Mouse (Mus musculus): ENCODE results near the gene Riok2. TPM values are rescaled to one million over a fixed set of nuclear protein-coding genes. Genes with fewer than 3 reads are reported as not detected.

Riok2 gene
- polyA plus RNA-seq, 1 experiment = 10.3 TPM

GRCm38 (mm10) chr17:17438576-17439191 is 64.6 kb downstream of the Riok2 start:
- TF ChIP-seq CTCF (IDR thresholded peaks at IDR 0.05; ENCODE audit: control insufficient read depth, insufficient read depth, low read length) = no peak
- no peak for TF ChIP-seq POLR2A (IDR thresholded peaks at IDR 0.05; ENCODE audit: borderline replicate concordance, control insufficient read depth, low read depth, low read length)
- no peak overlapping the region for H3K4me3 ChIP-seq (replicated peaks; ENCODE audit: control insufficient read depth, low read depth, low read length)
- H3K4me1 ChIP-seq (ENCODE audit: control insufficient read depth, insufficient read depth, low read length) = no peaks in the 10 kb centered on the region
- H3K27ac ChIP-seq (ENCODE audit: control insufficient read depth, insufficient read depth, low read depth, low read length, poor library complexity) = no peak overlapping the region

DNA sequence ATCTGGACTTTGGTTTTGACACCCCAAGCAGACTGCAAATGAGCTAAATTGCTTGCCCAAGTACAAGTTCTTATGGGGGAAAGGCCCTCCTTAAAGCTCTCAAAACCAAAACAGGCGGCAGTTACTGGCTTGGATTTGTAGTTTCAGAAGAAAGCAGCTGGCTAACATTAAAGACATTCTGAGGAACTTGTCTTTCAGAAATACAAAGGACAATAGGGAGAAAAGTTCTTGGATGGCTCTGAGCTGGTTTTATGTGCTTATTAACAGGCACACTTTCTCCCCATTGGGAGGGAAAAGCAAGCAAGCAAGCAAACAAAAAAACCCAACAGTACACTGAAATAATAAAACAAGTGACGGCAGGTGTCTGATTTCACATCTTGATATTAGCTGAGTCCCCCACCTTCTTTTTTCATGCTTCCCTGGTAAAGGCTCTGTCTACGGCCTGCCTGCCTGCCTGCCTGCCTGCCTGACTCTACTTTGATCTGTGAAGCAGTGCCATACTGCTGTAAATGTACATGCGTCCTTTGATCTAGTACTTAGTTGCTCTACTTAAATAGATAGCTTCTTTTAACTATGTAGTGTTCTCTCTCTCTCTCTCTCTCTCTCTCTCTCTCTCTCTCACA is 67.9 kb downstream of the Riok2 start:
- Histone ChIP-seq H3K4me1 (ENCODE audit: control insufficient read depth, insufficient read depth, low read length) (no peaks in the 10 kb centered on the region), H3K27ac (ENCODE audit: control insufficient read depth, insufficient read depth, low read depth, low read length, poor library complexity) (no peak overlapping the region), H3K4me3 (replicated peaks; ENCODE audit: control insufficient read depth, low read depth, low read length) (no peak overlapping the region)
- TF ChIP-seq POLR2A (IDR thresholded peaks at IDR 0.05; ENCODE audit: borderline replicate concordance, control insufficient read depth, low read depth, low read length) (no peak), CTCF (IDR thresholded peaks at IDR 0.05; ENCODE audit: control insufficient read depth, insufficient read depth, low read length) (no peak)
- 71% methylated on average over 4 of the region's 4 CpGs for WGBS

- Histone ChIP-seq H3K4me3 (replicated peaks; ENCODE audit: control insufficient read depth, low read depth, low read length) (no peak overlapping the region), H3K4me1 (ENCODE audit: control insufficient read depth, insufficient read depth, low read length) (no peaks in the 10 kb centered on the region), H3K27ac (ENCODE audit: control insufficient read depth, insufficient read depth, low read depth, low read length, poor library complexity) (no peak overlapping the region)
- WGBS = 47% methylated on average over 3 of the region's 3 CpGs
- TF ChIP-seq POLR2A (IDR thresholded peaks at IDR 0.05; ENCODE audit: borderline replicate concordance, control insufficient read depth, low read depth, low read length) = no peak
- no peak for TF ChIP-seq CTCF (IDR thresholded peaks at IDR 0.05; ENCODE audit: control insufficient read depth, insufficient read depth, low read length)
Measured at GRCm38 (mm10) chr17:17444297-17444886, 70.3 kb downstream of the Riok2 start.

Other genes starting within 250 kb of the Riok2 start
- 0.52 TPM in 1 of 2 replicates, not detected in the other for gene Lix1, start 28.4 kb downstream of the Riok2 start, polyA plus RNA-seq (2011; ENCODE audit: insufficient read depth, insufficient read length, low replicate concordance, missing spikeins)

All from bone marrow, adult 2 months (tissue).